Mouse (Mus musculus): ENCODE measurements around the gene Tmed10. TPM values are rescaled to one million over a fixed set of nuclear protein-coding genes. Genes with fewer than 3 reads are reported as not detected.

Tmed10 gene
- polyA plus RNA-seq, 1 experiment from 2014 or later: 372 TPM

GRCm38 (mm10) chr12:85382761-85383680 lies 8.4 kb upstream of the Tmed10 start:
- H3K4me1 ChIP-seq (ENCODE audit: control insufficient read depth, insufficient read depth, low read length): no peaks in the 10 kb centered on the region
- WGBS: 69% methylated on average over 14 of the region's 14 CpGs
- ATAC-seq (ENCODE audit: low read depth) (no peak), DNase-seq (ENCODE audit: low spot score) (no peak)
- H3K9ac ChIP-seq (ENCODE audit: low read depth, low read length): no peak overlapping the region
- no peaks in the 10 kb centered on the region for H3K9me3 ChIP-seq (ENCODE audit: control insufficient read depth, low read length)
- no peaks in the 10 kb centered on the region for H3K36me3 ChIP-seq (ENCODE audit: control insufficient read depth, insufficient read depth, low read length)
- H3K27me3 ChIP-seq (replicated peaks; ENCODE audit: control insufficient read depth, insufficient read depth, low read length): no peaks in the 10 kb centered on the region
- no peak overlapping the region for H3K4me2 ChIP-seq (ENCODE audit: low read depth, low read length)
- H3K4me3 ChIP-seq (ENCODE audit: low read depth, low read length): no peak overlapping the region
- H3K27ac ChIP-seq (replicated peaks; ENCODE audit: low read depth, low read length): no peak overlapping the region

DNA sequence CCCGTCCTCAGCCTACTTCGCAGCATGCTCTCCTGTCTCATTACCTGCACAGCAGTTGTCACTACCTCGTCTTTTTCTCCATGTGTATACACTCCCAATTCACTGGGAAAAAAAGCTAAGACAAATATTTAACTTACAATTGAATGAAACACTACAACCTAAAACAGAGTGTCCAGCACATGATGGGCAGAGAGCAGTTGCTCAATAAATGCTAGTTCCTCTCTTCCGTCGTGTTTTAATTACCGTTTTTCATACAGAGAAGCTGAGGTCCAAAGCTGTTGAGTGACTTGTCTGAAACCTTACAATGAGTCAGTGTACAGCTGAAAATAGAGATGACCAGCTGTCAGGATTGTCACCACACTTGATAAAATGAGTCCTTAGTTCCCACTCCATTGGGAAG lies 6.9 kb upstream of the Tmed10 start:
- H3K36me3 ChIP-seq (ENCODE audit: control insufficient read depth, insufficient read depth, low read length): no peaks in the 10 kb centered on the region
- H3K9me3 ChIP-seq (ENCODE audit: control insufficient read depth, low read length): no peaks in the 10 kb centered on the region
- ATAC-seq (ENCODE audit: low read depth) (no peak), DNase-seq (ENCODE audit: low spot score) (no peak)
- no peak overlapping the region for H3K4me2 ChIP-seq (ENCODE audit: low read depth, low read length)
- no peak overlapping the region for H3K9ac ChIP-seq (ENCODE audit: low read depth, low read length)
- H3K4me3 ChIP-seq (ENCODE audit: low read depth, low read length): no peak overlapping the region
- no peak overlapping the region for H3K27ac ChIP-seq (replicated peaks; ENCODE audit: low read depth, low read length)
- H3K27me3 ChIP-seq (replicated peaks; ENCODE audit: control insufficient read depth, insufficient read depth, low read length): no peaks in the 10 kb centered on the region
- WGBS: 87% methylated on average over 6 of the region's 6 CpGs
- no peaks in the 10 kb centered on the region for H3K4me1 ChIP-seq (ENCODE audit: control insufficient read depth, insufficient read depth, low read length)

DNA sequence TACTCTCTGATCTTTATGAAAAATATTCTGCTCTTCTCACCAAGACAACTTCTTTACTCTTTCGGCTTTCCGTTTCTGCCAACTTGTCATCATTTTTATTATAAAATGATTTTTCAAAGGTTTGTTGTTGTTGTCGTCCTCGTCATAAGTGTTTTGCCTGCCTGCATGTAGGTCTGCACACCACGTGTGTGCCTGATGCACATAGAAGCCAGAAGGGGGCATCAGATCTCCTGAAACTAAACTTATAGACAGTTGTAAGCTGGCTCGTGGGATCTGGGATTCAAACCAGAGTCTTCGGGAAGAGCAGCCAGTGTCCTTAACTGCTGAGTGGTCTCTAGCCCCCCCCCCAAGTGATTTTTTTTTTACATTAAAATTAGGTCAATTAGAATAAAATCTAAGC lies 6.3 kb upstream of the Tmed10 start:
- ATAC-seq (ENCODE audit: low read depth) (no peak), DNase-seq (ENCODE audit: low spot score) (no peak)
- Histone ChIP-seq H3K9ac (ENCODE audit: low read depth, low read length) (no peak overlapping the region), H3K27me3 (replicated peaks; ENCODE audit: control insufficient read depth, insufficient read depth, low read length) (no peaks in the 10 kb centered on the region), H3K36me3 (ENCODE audit: control insufficient read depth, insufficient read depth, low read length) (no peaks in the 10 kb centered on the region), H3K9me3 (ENCODE audit: control insufficient read depth, low read length) (no peaks in the 10 kb centered on the region), H3K4me3 (ENCODE audit: low read depth, low read length) (no peak overlapping the region), H3K4me1 (ENCODE audit: control insufficient read depth, insufficient read depth, low read length) (no peaks in the 10 kb centered on the region), H3K27ac (replicated peaks; ENCODE audit: low read depth, low read length) (no peak overlapping the region), H3K4me2 (ENCODE audit: low read depth, low read length) (no peak overlapping the region)
- 69% methylated on average over 7 of the region's 7 CpGs for WGBS

- Histone ChIP-seq H3K4me1 (ENCODE audit: control insufficient read depth, insufficient read depth, low read length) (no peaks in the 10 kb centered on the region), H3K4me2 (ENCODE audit: low read depth, low read length) (no peak overlapping the region)
These were observed 5.7 kb upstream of the Tmed10 start for GRCm38 (mm10) chr12:85380308-85380707.

GRCm38 (mm10) chr12:85378271-85378670 lies 3.6 kb upstream of the Tmed10 start:
- DNase-seq (ENCODE audit: low spot score) (no peak), ATAC-seq (ENCODE audit: low read depth) (no peak)
- H3K4me3 ChIP-seq (ENCODE audit: low read depth, low read length): no peak overlapping the region
- H3K4me2 ChIP-seq (ENCODE audit: low read depth, low read length): no peak overlapping the region
- H3K9ac ChIP-seq (ENCODE audit: low read depth, low read length): no peak overlapping the region
- H3K27ac ChIP-seq (replicated peaks; ENCODE audit: low read depth, low read length): no peak overlapping the region
- H3K27me3 ChIP-seq (replicated peaks; ENCODE audit: control insufficient read depth, insufficient read depth, low read length): no peaks in the 10 kb centered on the region
- 87% methylated on average over 2 of the region's 2 CpGs for WGBS
- no peaks in the 10 kb centered on the region for H3K36me3 ChIP-seq (ENCODE audit: control insufficient read depth, insufficient read depth, low read length)
- peaks cover 5% of the 10 kb centered on the region; the same call in 1 of the 2 replicates for H3K4me1 ChIP-seq (ENCODE audit: control insufficient read depth, insufficient read depth, low read length)
- H3K9me3 ChIP-seq (ENCODE audit: control insufficient read depth, low read length): no peaks in the 10 kb centered on the region

More at GRCm38 (mm10) chr12:85380308-85380707, 5.7 kb upstream of the Tmed10 start:
- H3K27me3 ChIP-seq (replicated peaks; ENCODE audit: control insufficient read depth, insufficient read depth, low read length): no peaks in the 10 kb centered on the region
- no peak overlapping the region for H3K9ac ChIP-seq (ENCODE audit: low read depth, low read length)
- ATAC-seq (ENCODE audit: low read depth) (no peak), DNase-seq (ENCODE audit: low spot score) (no peak)
- no peak overlapping the region for H3K4me3 ChIP-seq (ENCODE audit: low read depth, low read length)
- no peaks in the 10 kb centered on the region for H3K36me3 ChIP-seq (ENCODE audit: control insufficient read depth, insufficient read depth, low read length)
- no peaks in the 10 kb centered on the region for H3K9me3 ChIP-seq (ENCODE audit: control insufficient read depth, low read length)
- WGBS: 71% methylated on average over 1 of the region's 1 CpGs
- H3K27ac ChIP-seq (replicated peaks; ENCODE audit: low read depth, low read length): no peak overlapping the region

GRCm38 (mm10) chr12:85373591-85374560 lies 771 bp downstream of the Tmed10 start:
- DNase-seq (ENCODE audit: low spot score) (peak; percentile 67), ATAC-seq (ENCODE audit: low read depth) (peak; percentile 78)
- Histone ChIP-seq H3K4me1 (ENCODE audit: control insufficient read depth, insufficient read depth, low read length) (peaks cover 14% of the 10 kb centered on the region), H3K36me3 (ENCODE audit: control insufficient read depth, insufficient read depth, low read length) (no peaks in the 10 kb centered on the region), H3K27me3 (replicated peaks; ENCODE audit: control insufficient read depth, insufficient read depth, low read length) (no peaks in the 10 kb centered on the region), H3K4me3 (ENCODE audit: low read depth, low read length) (peak overlapping the region; percentile 76), H3K9me3 (ENCODE audit: control insufficient read depth, low read length) (no peaks in the 10 kb centered on the region), H3K27ac (replicated peaks; ENCODE audit: low read depth, low read length) (peak overlapping the region; percentile 90), H3K9ac (ENCODE audit: low read depth, low read length) (peak overlapping the region; percentile 92), H3K4me2 (ENCODE audit: low read depth, low read length) (peak overlapping the region; percentile 82)
- under 1% methylated on average over 47 of the region's 53 CpGs for WGBS

- Histone ChIP-seq H3K4me1 (ENCODE audit: control insufficient read depth, insufficient read depth, low read length) (peaks cover 14% of the 10 kb centered on the region), H3K9me3 (ENCODE audit: control insufficient read depth, low read length) (no peaks in the 10 kb centered on the region), H3K4me3 (ENCODE audit: low read depth, low read length) (no peak overlapping the region), H3K4me2 (ENCODE audit: low read depth, low read length) (peak overlapping the region; percentile 82; the same call in 1 of the 2 replicates), H3K27ac (replicated peaks; ENCODE audit: low read depth, low read length) (peak overlapping the region; percentile 33; the same call in 1 of the 2 replicates), H3K9ac (ENCODE audit: low read depth, low read length) (no peak overlapping the region), H3K27me3 (replicated peaks; ENCODE audit: control insufficient read depth, insufficient read depth, low read length) (no peaks in the 10 kb centered on the region), H3K36me3 (ENCODE audit: control insufficient read depth, insufficient read depth, low read length) (no peaks in the 10 kb centered on the region)
- no peak for DNase-seq (ENCODE audit: low spot score)
- ATAC-seq (ENCODE audit: low read depth): no peak
- 72% methylated on average over 8 of the region's 8 CpGs for WGBS
These were observed 2.5 kb downstream of the Tmed10 start for GRCm38 (mm10) chr12:85372068-85372665.

- Histone ChIP-seq H3K9ac (ENCODE audit: low read depth, low read length) (no peak overlapping the region), H3K36me3 (ENCODE audit: control insufficient read depth, insufficient read depth, low read length) (peaks cover 13% of the 10 kb centered on the region; the same call in 1 of the 2 replicates), H3K9me3 (ENCODE audit: control insufficient read depth, low read length) (no peaks in the 10 kb centered on the region), H3K4me3 (ENCODE audit: low read depth, low read length) (no peak overlapping the region), H3K27ac (replicated peaks; ENCODE audit: low read depth, low read length) (no peak overlapping the region), H3K27me3 (replicated peaks; ENCODE audit: control insufficient read depth, insufficient read depth, low read length) (no peaks in the 10 kb centered on the region), H3K4me1 (ENCODE audit: control insufficient read depth, insufficient read depth, low read length) (peaks cover 12% of the 10 kb centered on the region), H3K4me2 (ENCODE audit: low read depth, low read length) (no peak overlapping the region)
- WGBS: 84% methylated on average over 6 of the region's 6 CpGs
- ATAC-seq (ENCODE audit: low read depth): no peak
- no peak for DNase-seq (ENCODE audit: low spot score)
These were observed 6.1 kb downstream of the Tmed10 start for GRCm38 (mm10) chr12:85368441-85369063.

All from embryonic facial prominence, embryonic 14.5 days (tissue).